Mouse (Mus musculus) neural tube, postnatal 0 days (tissue): ENCODE results near the gene Ifi208. TPM values are rescaled to one million over a fixed set of nuclear protein-coding genes. Genes with fewer than 3 reads are reported as not detected.

Experiments
- microRNA-seq: library from miRNA; unstranded; fragments of <30 nt; microRNA quantifications from one replicate; pipeline ENCODE4, GENCODE M21; 2016
- polyA plus RNA-seq: library from polyadenylated mRNA; unstranded; fragments of >200 nt; fragmentation: Nextera tagmentation; extraction: Ambion mirVana; gene quantifications from 2 replicates; pipeline ENCODE4 v1.2.1, GENCODE M21; 2015

Ifi208 gene
- not detected in 2 replicates for polyA plus RNA-seq

DNA sequence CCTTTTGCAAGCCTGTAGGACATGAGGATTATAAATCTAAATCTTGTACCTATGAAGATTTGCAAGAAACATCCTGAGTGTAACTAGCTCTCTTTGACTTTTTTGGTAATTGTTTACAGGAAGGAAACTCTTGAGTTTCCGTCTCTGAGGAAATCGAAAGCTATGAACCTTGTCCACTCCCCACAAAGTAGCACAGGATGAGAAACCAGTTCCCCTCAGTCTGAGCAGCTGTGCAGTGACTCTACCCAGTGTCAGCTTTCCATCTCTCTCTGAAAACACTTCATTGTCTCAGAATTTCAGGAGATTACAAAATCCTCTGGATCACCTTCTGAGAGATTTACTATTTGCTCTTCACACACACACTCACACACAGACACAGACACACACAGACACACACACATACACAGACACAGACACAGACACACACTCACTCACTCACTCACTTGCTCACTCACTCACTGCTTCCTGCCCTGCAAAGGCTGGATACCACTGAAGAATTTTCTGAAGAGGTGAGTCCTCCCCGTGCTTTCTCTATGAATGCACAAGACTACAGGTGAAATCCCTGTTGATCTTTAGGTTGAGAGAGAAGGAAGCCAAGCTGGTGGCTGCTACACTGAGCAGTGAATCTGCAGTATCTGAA is at the start of gene Ifi208:
Gene Ifi208 (plus strand): TSS at position 218 of the 640 bp plus-strand sequence.

DNA sequence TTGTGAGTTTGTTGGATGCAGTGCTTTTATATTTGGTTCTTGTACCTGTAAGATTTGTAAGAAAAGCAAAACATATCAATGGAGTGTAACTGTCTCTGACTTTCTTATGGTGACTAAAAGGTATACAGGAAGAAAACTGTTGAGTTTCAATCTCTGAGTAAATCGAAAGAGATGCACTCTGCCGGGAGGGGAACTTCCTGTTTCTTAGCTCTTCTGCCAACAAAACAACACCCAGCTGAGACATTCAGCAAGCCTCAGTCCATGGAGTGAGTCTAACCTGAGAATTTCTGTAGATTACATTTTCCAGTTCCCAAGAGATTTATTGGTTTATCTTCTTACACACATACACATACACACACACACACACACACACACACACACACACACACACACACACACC is 42.9 kb upstream of the Ifi208 start, which contains the start of gene Ifi209:
Gene Ifi209 (plus strand): TSS at position 296 of the 400 bp plus-strand sequence.

DNA sequence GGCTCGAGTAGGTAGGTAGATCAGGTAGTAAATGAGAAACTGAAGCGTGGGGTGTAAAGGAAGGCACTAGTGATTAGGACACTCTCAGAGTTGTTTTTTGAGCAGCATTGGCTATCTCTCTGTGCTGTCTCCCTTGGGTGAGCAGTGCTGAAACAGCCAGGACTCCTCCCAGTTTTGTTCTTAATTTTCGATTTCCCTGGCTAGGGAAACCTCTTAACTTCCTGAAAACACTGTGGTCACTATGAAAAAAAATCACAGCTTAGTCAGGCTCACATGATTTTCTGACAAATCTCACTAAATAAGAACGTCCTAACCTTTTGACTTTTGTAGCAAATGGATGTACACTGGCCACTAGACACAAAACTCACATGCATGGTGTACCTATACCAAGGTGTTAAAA is 68.2 kb downstream of the Ifi208 start, which contains the start of gene Ifi207:
Gene Ifi207 (minus strand): TSS at position 92 of the 400 bp plus-strand sequence.

Small RNAs within 50 kb of the gene (microRNA-seq; reads per million reads assigned to microRNA genes)
- gene Gm44339 = not detected

Other genes starting within 250 kb of the Ifi208 start
- 0.15 TPM in 1 of 2 replicates, not detected in the other for gene Ifi206, start 182.6 kb upstream of the Ifi208 start, polyA plus RNA-seq
- not detected in 2 replicates for gene Ifi214, start 137.7 kb upstream of the Ifi208 start, polyA plus RNA-seq
- 0.24 TPM in 1 of 2 replicates, not detected in the other for gene Ifi213, start 74.4 kb upstream of the Ifi208 start, polyA plus RNA-seq
- 0.12 and 0.27 TPM in 2 replicates for gene Ifi209, start 42.8 kb upstream of the Ifi208 start, polyA plus RNA-seq
- 0.41 and 0.61 TPM in 2 replicates for gene Ifi207, start 68.1 kb downstream of the Ifi208 start, polyA plus RNA-seq
- 1.4 and 1.5 TPM in 2 replicates for gene Ifi204, start 93.3 kb downstream of the Ifi208 start, polyA plus RNA-seq
- gene Ifi211, start 239.4 kb downstream of the Ifi208 start, polyA plus RNA-seq = 0.77 and 0.89 TPM in 2 replicates